Mouse (Mus musculus) heart, adult 2 months (tissue): ENCODE results near the gene Plcg2. TPM values are rescaled to one million over a fixed set of nuclear protein-coding genes. Genes with fewer than 3 reads are reported as not detected.
A peak's percentile ranks its signal among the peaks of the same experiment; 100 is the strongest.

Experiments used
- DNase-seq, 2 experiments: peaks; one replicate each; pipeline ENCODE4 v3.0.0; 2021
- H3K27ac ChIP-seq: fragments of 200-600 bp; 2 replicates; pipeline ENCODE4 v1.8.1; 2022
- H3K27me3 ChIP-seq: fragments of 200-500 bp; 2 replicates; pipeline ENCODE4 v1.6.1; 2012; ENCODE audit warnings: mild to moderate bottlenecking, low read length, inconsistent platforms, mixed read lengths; ENCODE audit not compliant: control insufficient read depth, insufficient read depth
- H3K36me3 ChIP-seq: fragments of 200-500 bp; 2 replicates; pipeline ENCODE4 v1.6.1; 2012; ENCODE audit warnings: low read length, inconsistent platforms; ENCODE audit not compliant: control insufficient read depth, insufficient read depth
- H3K4me1 ChIP-seq: fragments of 200-500 bp; 2 replicates; pipeline ENCODE4 v1.6.1; 2011; ENCODE audit warnings: low read length; ENCODE audit not compliant: control insufficient read depth, insufficient read depth
- H3K4me3 ChIP-seq: fragments of 200-600 bp; 2 replicates; pipeline ENCODE4 v1.8.1; 2022
- H3K79me2 ChIP-seq: fragments of 200-500 bp; replicated peaks from 2 replicates; pipeline ENCODE4 v1.6.1; 2012; ENCODE audit warnings: mild to moderate bottlenecking, inconsistent platforms, low read length, moderate library complexity, mixed read lengths; ENCODE audit not compliant: control insufficient read depth, insufficient read depth
- H3K9ac ChIP-seq: fragments of 200-500 bp; 2 replicates; pipeline ENCODE4 v1.6.1; 2012; ENCODE audit warnings: low read depth, mild to moderate bottlenecking, control low read depth, inconsistent platforms, low read length, mixed read lengths
- CTCF ChIP-seq: fragments of 200-600 bp; IDR thresholded peaks from 2 replicates; pipeline ENCODE4 v1.8.1; 2022; ENCODE audit warnings: antibody characterized with exemption, mild to moderate bottlenecking, moderate library complexity
- EP300 ChIP-seq: fragments of 200-500 bp; IDR thresholded peaks from 2 replicates; pipeline ENCODE4 v1.6.1; 2011; ENCODE audit warnings: low read depth, low read length, control low read depth; ENCODE audit not compliant: insufficient read depth
- POLR2A ChIP-seq: fragments of 200-500 bp; IDR thresholded peaks from 2 replicates; pipeline ENCODE4 v1.6.1; 2011; ENCODE audit warnings: mild to moderate bottlenecking, low read depth, low read length, control low read depth; ENCODE audit not compliant: insufficient read depth
- WGBS: fragments of 180-500 bp; shearing (Covaris S2); methylation state at CpG from one replicate; pipeline ENCODE4 v1.1.7; 2018; 5-methylcytosine and 5-hydroxymethylcytosine counted together
- intact Hi-C: fragments of 180-260 bp; cut with DNase I; formaldehyde crosslinking; loops from one replicate; pipeline ENCODE4 v1.15.1; 2025
- polyA plus RNA-seq: library from polyadenylated mRNA; depleted of rRNA; stranded (reverse); fragments of >200 nt; gene quantifications from 2 replicates; pipeline ENCODE4 v1.2.3, GENCODE M21; 2012
- total RNA-seq, 2 experiments: library from RNA; stranded (reverse); gene quantifications; 2 replicates each; pipeline ENCODE4 v1.2.3; 2021

The Plcg2 gene
- total and polyA plus RNA-seq, 3 experiments: 5.4 to 5.8 (median 5.6) TPM

GRCm38 (mm10) chr8:117550529-117550928, 52.4 kb downstream of the Plcg2 start:
- 73% methylated on average over 5 of the region's 5 CpGs for WGBS
- Histone ChIP-seq H3K4me3 (no peak overlapping the region), H3K4me1 (no peaks in the 10 kb centered on the region; the same call in 1 of the 2 replicates), H3K27ac (no peak overlapping the region), H3K79me2 (no peaks in the 10 kb centered on the region), H3K36me3 (no peaks in the 10 kb centered on the region), H3K27me3 (no peaks in the 10 kb centered on the region), H3K9ac (no peak overlapping the region)
- TF ChIP-seq POLR2A (no peak), CTCF (peak; percentile 34), EP300 (no peak)
- no peak for DNase-seq
- intact Hi-C loops: no loop called here

DNA sequence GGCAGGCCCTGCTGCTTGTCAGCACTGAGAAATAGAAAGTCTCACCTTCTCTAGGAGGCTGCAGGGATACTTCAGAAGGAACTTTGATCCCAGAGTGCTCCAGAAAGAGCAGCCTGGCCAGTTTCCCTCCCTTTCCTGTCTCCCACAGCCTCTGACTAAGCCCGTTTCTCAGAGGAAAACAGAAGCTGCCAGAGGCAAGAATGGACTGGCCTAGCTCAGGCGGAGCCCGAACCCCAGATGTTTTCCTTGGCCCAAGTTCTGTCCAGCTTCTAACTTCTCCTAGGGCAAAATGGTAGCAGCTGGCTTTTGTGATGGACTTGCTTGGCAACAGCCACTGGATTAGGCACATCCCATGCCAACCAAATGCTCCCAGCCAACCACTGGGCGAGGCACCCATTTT, 62.9 kb downstream of the Plcg2 start:
- DNase-seq: peak; percentile 37 to 59

GRCm38 (mm10) chr8:117561735-117562361, 63.8 kb downstream of the Plcg2 start:
- no peak for DNase-seq
- no peaks in the 10 kb centered on the region for H3K79me2 ChIP-seq
- no peaks in the 10 kb centered on the region for H3K36me3 ChIP-seq
- H3K4me3 ChIP-seq: no peak overlapping the region
- TF ChIP-seq CTCF: no peak
- no peak for TF ChIP-seq POLR2A
- no peak for TF ChIP-seq EP300
- H3K27ac ChIP-seq: no peak overlapping the region
- WGBS: 30% methylated on average over 17 of the region's 17 CpGs
- no peaks in the 10 kb centered on the region for H3K27me3 ChIP-seq
- intact Hi-C loops: loop anchor here (10.0 kb wide), 1 partner anchor 337 kb away; no protein-coding TSS in a partner anchor
- H3K4me1 ChIP-seq: no peaks in the 10 kb centered on the region
- no peak overlapping the region for H3K9ac ChIP-seq

More for the DNA sequence above, 62.9 kb downstream of the Plcg2 start:
- no peak for TF ChIP-seq CTCF
- no peak for TF ChIP-seq POLR2A
- no peak for TF ChIP-seq EP300
- H3K9ac ChIP-seq: no peak overlapping the region
- WGBS: 39% methylated on average over 4 of the region's 4 CpGs
- intact Hi-C loops: loop anchor here (10.0 kb wide), 1 partner anchor 336 kb away; no protein-coding TSS in a partner anchor
- no peaks in the 10 kb centered on the region for H3K4me1 ChIP-seq
- no peak overlapping the region; the same call in 1 of the 2 replicates for H3K27ac ChIP-seq
- no peaks in the 10 kb centered on the region for H3K79me2 ChIP-seq
- H3K4me3 ChIP-seq: no peak overlapping the region
- H3K36me3 ChIP-seq: no peaks in the 10 kb centered on the region
- H3K27me3 ChIP-seq: no peaks in the 10 kb centered on the region

DNA sequence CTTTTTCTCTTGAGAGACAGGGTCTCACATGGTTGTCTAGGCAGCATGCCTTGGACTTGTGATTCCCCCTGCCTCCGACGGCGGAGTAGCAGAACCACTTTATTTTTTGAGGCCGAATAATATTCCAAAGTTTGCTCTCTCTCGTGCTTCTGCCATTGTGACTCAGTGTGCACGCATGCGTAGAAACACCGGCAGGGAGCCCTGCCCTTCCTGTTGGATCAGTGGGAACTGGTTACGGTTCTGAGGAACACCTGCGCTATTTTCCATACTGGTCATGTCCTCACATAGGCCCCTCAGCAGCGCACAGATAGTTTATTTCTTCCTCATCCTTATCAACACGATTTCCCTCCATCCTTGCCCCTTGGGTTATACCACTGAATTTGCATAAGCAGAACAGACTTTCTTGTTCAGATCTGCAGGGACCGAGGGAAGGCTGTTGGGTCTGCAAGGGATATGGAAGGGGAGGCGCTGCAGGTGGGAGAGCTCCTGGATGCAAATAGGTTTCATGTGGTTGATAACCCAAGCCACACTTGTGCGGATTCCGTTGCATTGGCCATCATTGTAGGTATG, 64.4 kb downstream of the Plcg2 start:
- intact Hi-C loops: loop anchor here (10.0 kb wide), 1 partner anchor 338 kb away; no protein-coding TSS in a partner anchor
- Histone ChIP-seq H3K27me3 (no peaks in the 10 kb centered on the region), H3K36me3 (no peaks in the 10 kb centered on the region), H3K27ac (no peak overlapping the region), H3K4me3 (no peak overlapping the region), H3K79me2 (no peaks in the 10 kb centered on the region), H3K4me1 (no peaks in the 10 kb centered on the region), H3K9ac (no peak overlapping the region)
- 43% methylated on average over 16 of the region's 16 CpGs for WGBS
- TF ChIP-seq EP300: no peak
- TF ChIP-seq POLR2A: no peak
- DNase-seq: no peak

DNA sequence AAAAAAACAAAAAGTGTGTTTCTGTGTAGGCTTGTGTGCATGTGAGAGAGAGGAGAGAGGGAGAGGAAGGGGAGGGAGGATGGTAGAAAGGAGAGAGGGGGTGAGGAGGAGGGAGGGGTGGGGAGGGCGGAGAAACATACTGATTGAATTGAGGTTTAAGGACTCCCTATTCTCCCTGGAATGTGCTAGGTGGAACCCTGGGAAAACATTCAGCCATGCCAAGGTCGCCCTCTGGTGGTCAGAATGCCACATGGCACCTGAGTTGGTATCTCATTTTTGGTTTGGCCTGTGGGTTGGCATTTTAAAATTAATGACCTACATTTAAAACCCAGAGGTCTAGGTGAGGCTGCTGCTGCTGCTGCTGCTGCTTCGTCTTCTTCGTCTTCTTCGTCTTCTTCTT, 71.3 kb downstream of the Plcg2 start:
- Histone ChIP-seq H3K36me3 (no peaks in the 10 kb centered on the region), H3K4me1 (no peaks in the 10 kb centered on the region), H3K9ac (no peak overlapping the region), H3K79me2 (no peaks in the 10 kb centered on the region), H3K4me3 (no peak overlapping the region), H3K27me3 (no peaks in the 10 kb centered on the region), H3K27ac (no peak overlapping the region)
- DNase-seq: peak; percentile 55 to 78
- TF ChIP-seq POLR2A (no peak), EP300 (peak; percentile 46; the same call in 1 of the 2 replicates), CTCF (peak; percentile 90)
- intact Hi-C loops: loop anchor here (2.0 to 10.0 kb wide), 4 partner anchors 69 to 463 kb away; no protein-coding TSS in a partner anchor
- 24% methylated on average over 5 of the region's 5 CpGs for WGBS

- no peak for DNase-seq
- H3K9ac ChIP-seq: no peak overlapping the region
- H3K27ac ChIP-seq: no peak overlapping the region
- no peaks in the 10 kb centered on the region for H3K79me2 ChIP-seq
- H3K36me3 ChIP-seq: no peaks in the 10 kb centered on the region
- intact Hi-C loops: no loop called here
- TF ChIP-seq EP300: no peak
- TF ChIP-seq POLR2A: no peak
- no peak for TF ChIP-seq CTCF
- H3K27me3 ChIP-seq: no peaks in the 10 kb centered on the region
- 79% methylated on average over 9 of the region's 9 CpGs for WGBS
- no peak overlapping the region for H3K4me3 ChIP-seq
- no peaks in the 10 kb centered on the region for H3K4me1 ChIP-seq
These were observed 78.2 kb downstream of the Plcg2 start for GRCm38 (mm10) chr8:117576291-117576785.
